Mouse (Mus musculus) MEL (cell line): ENCODE results near the gene Eef1akmt3. TPM values are rescaled to one million over a fixed set of nuclear protein-coding genes. Genes with fewer than 3 reads are reported as not detected.
A peak's percentile ranks its signal among the peaks of the same experiment; 100 is the strongest.

Source experiments
- DNase-seq: peaks from one replicate; pipeline ENCODE4 v3.0.0; 2011; ENCODE audit warnings: low read depth, low spot score
- H3K27ac ChIP-seq: 2 replicates; pipeline ENCODE4 v1.5.1; 2012; ENCODE audit warnings: low read depth, mild to moderate bottlenecking, control low read depth, low read length, moderate library complexity; ENCODE audit not compliant: control insufficient read depth
- H3K27me3 ChIP-seq, 2 experiments: fragments of 150-350 bp in 1 of 2; sonication (generic) in 1 of 2; 2 replicates each; pipeline ENCODE4 v1.6.1; 2012; ENCODE audit warnings: low read length in 2 of 2, mild to moderate bottlenecking in 2 of 2, improper control_type of control experiment in 1 of 2, moderate library complexity in 1 of 2; ENCODE audit not compliant: insufficient read depth in 2 of 2, control insufficient read depth in 1 of 2
- H3K36me3 ChIP-seq, 2 experiments: 2 replicates each; pipeline ENCODE4 v1.6.1; 2012 to 2014; ENCODE audit warnings: low read length in 2 of 2, improper control_type of control experiment in 1 of 2, inconsistent platforms in 1 of 2, mild to moderate bottlenecking in 1 of 2; ENCODE audit not compliant: insufficient read depth in 2 of 2, control insufficient read depth in 1 of 2
- H3K4me1 ChIP-seq, 2 experiments: fragments of 150-350 bp in 1 of 2; sonication (generic) in 1 of 2; 2 replicates each; pipeline ENCODE4 v1.6.1; 2012; ENCODE audit warnings: low read length in 2 of 2, improper control_type of control experiment in 1 of 2, mild to moderate bottlenecking in 1 of 2; ENCODE audit not compliant: insufficient read depth in 2 of 2, control insufficient read depth in 1 of 2
- H3K4me3 ChIP-seq, 2 experiments: fragments of 150-350 bp in 1 of 2; sonication (generic) in 1 of 2; 2 replicates each; pipeline ENCODE4 v1.5.1; 2012; ENCODE audit warnings: low read depth in 2 of 2, low read length in 2 of 2, mild to moderate bottlenecking in 2 of 2, moderate library complexity in 2 of 2, control low read depth in 1 of 2, improper control_type of control experiment in 1 of 2; ENCODE audit not compliant: control insufficient read depth in 1 of 2, insufficient read depth in 1 of 2
- H3K79me2 ChIP-seq: 2 replicates; pipeline ENCODE4 v1.6.1; 2012; ENCODE audit warnings: mild to moderate bottlenecking, low read length, moderate library complexity; ENCODE audit not compliant: control insufficient read depth, poor library complexity, insufficient read depth
- H3K9ac ChIP-seq: 2 replicates; pipeline ENCODE4 v1.6.1; 2012; ENCODE audit warnings: low read depth, mild to moderate bottlenecking, control low read depth, low read length, moderate library complexity; ENCODE audit not compliant: control insufficient read depth, poor library complexity, severe bottlenecking
- H3K9me3 ChIP-seq: fragments of 150-350 bp; sonication (generic); replicated peaks from 2 replicates; pipeline ENCODE4 v1.6.1; 2012; ENCODE audit warnings: mild to moderate bottlenecking, low read length, improper control_type of control experiment, moderate library complexity; ENCODE audit not compliant: insufficient read depth
- CHD1 ChIP-seq: IDR thresholded peaks from 2 replicates; pipeline ENCODE4 v1.6.1; 2012; ENCODE audit warnings: low read depth, mild to moderate bottlenecking, inconsistent platforms, low read length, improper control_type of control experiment
- ELF1 ChIP-seq: IDR thresholded peaks from 2 replicates; pipeline ENCODE4 v1.6.1; 2014; ENCODE audit warnings: low read depth, mild to moderate bottlenecking, inconsistent platforms, low read length, improper control_type of control experiment, moderate library complexity
- ETS1 ChIP-seq: IDR thresholded peaks from 2 replicates; pipeline ENCODE4 v1.6.1; 2012; ENCODE audit warnings: low read depth, mild to moderate bottlenecking, inconsistent platforms, low read length, improper control_type of control experiment, moderate library complexity
- GABPA ChIP-seq: IDR thresholded peaks from 2 replicates; pipeline ENCODE4 v1.6.1; 2012; ENCODE audit warnings: low read depth, mild to moderate bottlenecking, inconsistent platforms, low read length, improper control_type of control experiment, moderate library complexity
- MAX ChIP-seq: IDR thresholded peaks from 2 replicates; pipeline ENCODE4 v1.6.1; 2011; ENCODE audit warnings: low read length, improper control_type of control experiment
- MAZ ChIP-seq: IDR thresholded peaks from 2 replicates; pipeline ENCODE4 v1.6.1; 2012; ENCODE audit warnings: low read depth, mild to moderate bottlenecking, inconsistent platforms, low read length, improper control_type of control experiment
- MEF2A ChIP-seq: IDR thresholded peaks from 2 replicates; pipeline ENCODE4 v1.6.1; 2014; ENCODE audit warnings: low read depth, mild to moderate bottlenecking, inconsistent platforms, low read length, improper control_type of control experiment; ENCODE audit not compliant: poor library complexity, insufficient replicate concordance, severe bottlenecking; ENCODE audit errors: extremely low read depth
- MYC ChIP-seq: IDR thresholded peaks from 2 replicates; pipeline ENCODE4 v1.6.1; 2011; ENCODE audit warnings: low read depth, mild to moderate bottlenecking, low read length, improper control_type of control experiment, moderate library complexity
- NELFE ChIP-seq: IDR thresholded peaks from 2 replicates; pipeline ENCODE4 v1.6.1; 2011; ENCODE audit warnings: low read depth, low read length, improper control_type of control experiment
- POLR2AphosphoS5 ChIP-seq: IDR thresholded peaks from 2 replicates; pipeline ENCODE4 v1.6.1; 2012; ENCODE audit warnings: low read depth, borderline replicate concordance, mild to moderate bottlenecking, inconsistent platforms, low read length, moderate library complexity, mixed read lengths
- RCOR1 ChIP-seq: IDR thresholded peaks from 2 replicates; pipeline ENCODE4 v1.6.1; 2012; ENCODE audit warnings: low read depth, mild to moderate bottlenecking, inconsistent platforms, low read length, improper control_type of control experiment
- TAL1 ChIP-seq: IDR thresholded peaks from 2 replicates; pipeline ENCODE4 v1.6.1; 2012; ENCODE audit warnings: mild to moderate bottlenecking, inconsistent platforms, low read length, moderate library complexity, mixed read lengths
- TBP ChIP-seq: IDR thresholded peaks from 2 replicates; pipeline ENCODE4 v1.8.0; 2011; ENCODE audit warnings: low read depth, low read length, improper control_type of control experiment
- TCF12 ChIP-seq: IDR thresholded peaks from 2 replicates; pipeline ENCODE4 v1.6.1; 2014; ENCODE audit warnings: low read depth, mild to moderate bottlenecking, inconsistent platforms, low read length, improper control_type of control experiment, moderate library complexity
- USF2 ChIP-seq, 2 experiments: IDR thresholded peaks; 2 replicates each; pipeline ENCODE4 v1.6.1; 2011 to 2012; ENCODE audit warnings: improper control_type of control experiment in 2 of 2, low read length in 2 of 2, borderline replicate concordance in 1 of 2, inconsistent platforms in 1 of 2, low read depth in 1 of 2, mild to moderate bottlenecking in 1 of 2; ENCODE audit not compliant: insufficient read depth in 1 of 2
- ZKSCAN1 ChIP-seq: IDR thresholded peaks from 2 replicates; pipeline ENCODE4 v1.6.1; 2012; ENCODE audit warnings: low read depth, mild to moderate bottlenecking, inconsistent platforms, low read length, improper control_type of control experiment, moderate library complexity
- ZNF384 ChIP-seq: IDR thresholded peaks from 2 replicates; pipeline ENCODE4 v1.6.1; 2012; ENCODE audit warnings: low read depth, mild to moderate bottlenecking, inconsistent platforms, low read length, improper control_type of control experiment
- polyA plus RNA-seq, 2 experiments: library from polyadenylated mRNA; stranded (reverse) in 1 of 2; unstranded in 1 of 2; fragments of >175 nt in 1 of 2; fragments of >200 nt in 1 of 2; gene quantifications; 2 replicates each; pipeline versions ENCODE4 v1.2.1 to v1.2.4; 2012; ENCODE audit warnings: low replicate concordance in 2 of 2, low read depth in 1 of 2; ENCODE audit not compliant: insufficient read length in 2 of 2, insufficient read depth in 1 of 2, missing spikeins in 1 of 2
- total RNA-seq: library from RNA; depleted of rRNA; stranded (reverse); fragments of 300-350 nt; gene quantifications from 2 replicates; pipeline ENCODE4 v1.2.3, GENCODE M21; 2012

The Eef1akmt3 gene
- total and polyA plus RNA-seq, 3 experiments = 0.27 to 2.3 TPM; not detected in 1

GRCm38 (mm10) chr10:127030336-127031296, 10.7 kb downstream of the Eef1akmt3 start, which contains the start of gene Tsfm (continued):
- TF ChIP-seq USF2 (IDR thresholded peaks at IDR 0.05; ENCODE audit: borderline replicate concordance in 1 of 2, insufficient read depth in 1 of 2, low read depth in 1 of 2, low read length in 2 of 2) (no peak), ELF1 (peak; percentile 51; the same call in 1 of the 2 replicates)

DNA sequence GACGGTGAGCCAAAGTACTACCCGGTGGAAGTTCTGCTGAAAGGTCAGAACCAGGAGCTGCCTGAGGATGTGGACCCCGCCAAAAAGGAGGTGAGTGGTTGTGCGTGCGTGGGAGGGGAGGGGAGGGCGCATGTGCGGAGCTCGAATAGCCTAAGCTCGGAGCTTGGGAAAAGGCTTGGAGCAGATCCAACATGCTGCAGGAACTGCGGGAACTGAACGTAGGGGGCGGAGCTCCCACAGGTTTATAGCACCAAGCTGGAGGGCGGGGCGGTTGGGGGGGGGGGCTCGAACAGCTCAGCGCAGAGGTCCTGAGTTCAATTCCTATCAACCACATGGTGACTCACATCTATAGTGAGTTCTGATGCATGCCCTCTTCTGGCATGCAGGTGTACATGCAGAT, 22.9 kb downstream of the Eef1akmt3 start:
- H3K4me1 ChIP-seq = no peaks in the 10 kb centered on the region
- H3K36me3 ChIP-seq = peaks cover 0 to 5% of the 10 kb centered on the region in 2 experiments; a peak in 1 of 4 replicates
- H3K4me3 ChIP-seq = no peak overlapping the region
- TF ChIP-seq MEF2A = no peak
- no peak for TF ChIP-seq GABPA
- TF ChIP-seq ETS1 = no peak
- TF ChIP-seq TAL1 = no peak
- TF ChIP-seq ZKSCAN1 = no peak
- TF ChIP-seq MAZ = no peak
- no peak for TF ChIP-seq CHD1
- no peak for TF ChIP-seq MAX
- no peak for TF ChIP-seq RCOR1
- TF ChIP-seq ELF1 = no peak
- no peak for TF ChIP-seq TCF12
- TF ChIP-seq POLR2AphosphoS5 = no peak
- no peak for TF ChIP-seq NELFE
- TF ChIP-seq MYC = no peak
- no peak for TF ChIP-seq ZNF384
- no peak for TF ChIP-seq TBP
- H3K27me3 ChIP-seq = no peaks in the 10 kb centered on the region
- no peaks in the 10 kb centered on the region for H3K79me2 ChIP-seq
- H3K9me3 ChIP-seq = no peaks in the 10 kb centered on the region
- H3K27ac ChIP-seq = no peak overlapping the region
- no peak for DNase-seq
- no peak overlapping the region for H3K9ac ChIP-seq
